Mouse (Mus musculus) testis, adult 2 months (tissue): ENCODE measurements at regions not wholly inside any gene's neighbourhood (a gene's known extent, or its start where the extent isn't known, plus 50 kb on each side); places are given as distances from the start of the nearest gene placed in this dataset.

Experiments used
- CTCF ChIP-seq: fragments of 200-500 bp; IDR thresholded peaks from 2 replicates; pipeline ENCODE4 v1.5.1; 2012; ENCODE audit warnings: low read depth, mild to moderate bottlenecking, inconsistent platforms, low read length, moderate library complexity; ENCODE audit not compliant: control insufficient read depth, insufficient read depth, insufficient replicate concordance
- POLR2A ChIP-seq: fragments of 200-500 bp; IDR thresholded peaks from 2 replicates; pipeline ENCODE4 v1.6.1; 2012; ENCODE audit warnings: low read depth, mild to moderate bottlenecking, inconsistent platforms, low read length, moderate library complexity; ENCODE audit not compliant: control insufficient read depth

DNA sequence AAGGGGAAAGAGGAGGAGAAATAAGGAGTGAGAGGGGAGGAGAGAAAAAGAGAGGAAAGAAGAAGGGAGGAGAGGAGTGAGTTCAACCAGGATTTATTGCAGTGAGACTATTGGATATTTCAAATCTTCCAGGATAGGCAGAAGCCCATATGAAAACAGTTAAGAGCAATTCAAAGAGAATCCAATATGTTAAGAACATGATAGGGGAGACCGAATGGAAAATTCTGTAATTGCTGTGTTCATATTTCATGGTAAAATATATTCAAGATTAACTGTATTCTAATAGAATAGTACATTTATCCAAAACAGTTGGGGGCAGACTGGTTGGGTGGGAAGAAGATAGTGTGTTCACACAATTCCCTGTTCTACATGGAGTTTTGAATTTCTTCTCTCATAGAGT, 96.3 kb upstream of the Pdzrn3 start:
- no peak for TF ChIP-seq CTCF
- no peak for TF ChIP-seq POLR2A
